In genomic region chr4:140535323-140535722, GRCm38 (mm10) we compare ENCODE assay signal across 16 mouse cellular contexts.
"Had no signal": no experiment of that assay in that cellular context is flagged by ENCODE, and none has a peak within 500 bp of the region (broad histone marks: within the 10 kb centered on the region; RNA-seq: fewer than 3 reads in every experiment).

No protein-coding gene starts in this region.

- H3K4me3 ChIP-seq: midbrain, embryonic 10.5 days; midbrain, embryonic 12.5 days; neural tube, embryonic 12.5 days; stomach, embryonic 15.5 days had no signal

- ATAC-seq: midbrain, embryonic 16.5 days had no signal

- H3K9ac ChIP-seq: liver, embryonic 14.5 days; lung, embryonic 14.5 days; midbrain, embryonic 12.5 days; neural tube, embryonic 12.5 days; stomach, embryonic 15.5 days had no signal

- H3K27me3 ChIP-seq: midbrain, embryonic 12.5 days; neural tube, embryonic 12.5 days; stomach, embryonic 15.5 days had no signal

- H3K9me3 ChIP-seq: midbrain, embryonic 10.5 days; midbrain, embryonic 12.5 days; neural tube, embryonic 12.5 days; stomach, embryonic 15.5 days had no signal

- H3K4me2 ChIP-seq: lung, embryonic 14.5 days; midbrain, embryonic 12.5 days; neural tube, embryonic 12.5 days; stomach, embryonic 15.5 days had no signal

- DNase-seq: lung, adult 18-20 months; lung, embryonic 14.5 days; lung, postnatal 10 days; lung, postnatal 4 days; midbrain, embryonic 14.5 days; right cerebral cortex, adult 18-20 months; thymus, adult 2 months; thymus, postnatal 25 days; thymus, postnatal 4 days had no signal

- H3K27ac ChIP-seq: liver, embryonic 14.5 days; midbrain, embryonic 10.5 days; midbrain, embryonic 12.5 days; neural tube, embryonic 12.5 days; stomach, embryonic 15.5 days; stomach, postnatal 0 days had no signal
